Mouse (Mus musculus) right cerebral cortex, adult 18-20 months (tissue): ENCODE data around the gene Plcb4.
"Not testable (repeated sequence)": the region's sequence is repeated elsewhere in the genome, so short reads cannot be mapped to it uniquely, and the experiment has no call there.

Experiments
- DNase-seq: peaks from one replicate; pipeline ENCODE4 v3.0.0; 2022; ENCODE audit warnings: mixed read lengths

Gene Plcb4

DNA sequence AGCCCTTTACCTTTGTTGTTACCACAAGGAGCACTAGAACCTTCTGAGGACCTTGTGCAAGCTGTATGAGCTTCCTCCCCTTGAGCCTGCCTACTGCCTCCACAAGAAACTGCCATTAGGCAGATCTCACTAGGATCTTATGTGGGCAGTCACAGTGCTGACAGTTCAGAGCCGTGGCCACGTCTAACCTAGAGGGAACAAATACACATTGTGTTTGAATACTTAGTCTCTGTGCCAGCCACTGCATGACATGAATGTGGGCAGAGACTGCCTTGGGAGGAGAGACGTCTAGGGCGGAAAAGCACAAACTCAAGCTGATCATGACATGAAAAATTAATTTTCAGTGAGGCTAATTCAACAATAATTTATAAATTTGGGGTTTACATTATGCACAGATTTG is 239.2 kb downstream of the Plcb4 start:
- peak; percentile 9 for DNase-seq

DNA sequence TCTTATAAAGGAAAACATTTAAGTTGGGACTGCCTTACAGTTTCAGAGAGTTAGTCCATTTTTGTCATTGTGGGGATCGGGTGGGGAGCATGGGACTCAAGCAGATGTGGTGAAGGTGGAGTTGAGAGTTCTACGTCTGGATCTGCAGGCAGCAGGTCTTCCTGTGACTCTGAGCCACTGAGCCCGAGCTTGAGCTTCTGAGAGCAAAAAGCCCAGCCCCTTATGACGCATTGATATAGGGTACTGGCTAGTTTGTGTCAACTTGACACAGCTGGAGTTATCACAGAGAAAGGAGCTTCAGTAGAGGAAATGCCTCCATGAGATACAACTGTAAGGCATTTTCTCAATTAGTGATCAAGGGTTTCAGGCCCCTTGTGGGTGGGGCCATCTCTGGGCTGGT is 241.1 kb downstream of the Plcb4 start:
- DNase-seq, result not testable (repeated sequence)

DNA sequence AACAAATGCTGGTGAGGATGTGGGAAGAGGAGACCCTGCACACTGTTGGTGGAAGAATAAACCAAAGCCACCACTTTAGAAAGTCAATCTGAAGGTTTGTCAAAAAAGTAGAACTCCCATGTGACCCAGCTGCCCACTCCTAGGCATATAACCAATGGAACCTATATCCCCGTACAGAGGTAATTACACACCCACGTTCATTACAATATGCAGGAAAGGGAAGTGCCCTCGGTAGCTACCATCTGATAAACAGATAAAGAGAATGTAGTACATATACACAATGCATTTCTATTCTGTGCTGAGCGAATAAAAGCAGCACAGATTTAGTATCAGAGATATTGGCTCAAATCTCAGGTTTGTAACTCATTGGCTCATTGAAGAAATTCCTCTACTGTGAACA is 242.2 kb downstream of the Plcb4 start:
- no peak for DNase-seq

DNA sequence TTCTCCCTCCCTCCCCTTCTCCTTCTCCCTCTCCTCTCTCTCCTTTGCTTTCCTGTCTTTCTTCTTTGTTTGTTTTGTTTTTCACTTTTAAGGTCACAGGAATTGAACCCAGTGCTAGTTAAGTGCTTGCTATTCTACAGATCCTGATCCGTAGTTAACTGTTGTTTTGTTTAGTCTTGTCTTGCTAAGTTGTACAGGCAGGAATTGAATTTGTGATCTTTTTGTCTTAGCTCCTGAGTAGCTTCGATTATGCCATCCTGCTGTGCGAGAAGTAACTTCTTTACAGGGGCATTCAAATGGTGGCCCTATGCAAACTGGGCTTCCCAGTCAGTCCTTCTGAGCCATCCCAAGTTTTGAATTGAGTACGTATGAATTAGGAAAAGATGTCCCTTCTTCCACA is 245.5 kb downstream of the Plcb4 start:
- no peak for DNase-seq

DNA sequence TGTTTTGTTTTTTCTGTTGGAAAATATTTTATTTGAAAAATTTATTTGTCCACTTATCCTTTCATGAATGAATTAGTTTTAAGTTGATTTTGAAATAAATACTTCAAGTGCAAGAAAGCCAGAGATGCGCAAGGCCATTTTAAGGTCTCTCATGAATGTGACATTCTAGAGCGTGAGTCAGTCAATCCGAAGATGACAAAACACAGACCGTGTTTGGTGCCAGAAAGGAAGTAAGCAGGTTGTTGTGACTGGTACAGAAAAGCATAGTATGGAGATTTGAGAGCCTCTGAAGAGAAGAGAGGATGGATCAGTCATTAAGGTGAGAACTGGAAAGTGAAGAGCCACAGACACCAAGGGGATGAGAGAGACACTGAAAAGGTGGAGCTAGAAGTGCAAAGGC is 246.0 kb downstream of the Plcb4 start:
- DNase-seq, result no peak

DNA sequence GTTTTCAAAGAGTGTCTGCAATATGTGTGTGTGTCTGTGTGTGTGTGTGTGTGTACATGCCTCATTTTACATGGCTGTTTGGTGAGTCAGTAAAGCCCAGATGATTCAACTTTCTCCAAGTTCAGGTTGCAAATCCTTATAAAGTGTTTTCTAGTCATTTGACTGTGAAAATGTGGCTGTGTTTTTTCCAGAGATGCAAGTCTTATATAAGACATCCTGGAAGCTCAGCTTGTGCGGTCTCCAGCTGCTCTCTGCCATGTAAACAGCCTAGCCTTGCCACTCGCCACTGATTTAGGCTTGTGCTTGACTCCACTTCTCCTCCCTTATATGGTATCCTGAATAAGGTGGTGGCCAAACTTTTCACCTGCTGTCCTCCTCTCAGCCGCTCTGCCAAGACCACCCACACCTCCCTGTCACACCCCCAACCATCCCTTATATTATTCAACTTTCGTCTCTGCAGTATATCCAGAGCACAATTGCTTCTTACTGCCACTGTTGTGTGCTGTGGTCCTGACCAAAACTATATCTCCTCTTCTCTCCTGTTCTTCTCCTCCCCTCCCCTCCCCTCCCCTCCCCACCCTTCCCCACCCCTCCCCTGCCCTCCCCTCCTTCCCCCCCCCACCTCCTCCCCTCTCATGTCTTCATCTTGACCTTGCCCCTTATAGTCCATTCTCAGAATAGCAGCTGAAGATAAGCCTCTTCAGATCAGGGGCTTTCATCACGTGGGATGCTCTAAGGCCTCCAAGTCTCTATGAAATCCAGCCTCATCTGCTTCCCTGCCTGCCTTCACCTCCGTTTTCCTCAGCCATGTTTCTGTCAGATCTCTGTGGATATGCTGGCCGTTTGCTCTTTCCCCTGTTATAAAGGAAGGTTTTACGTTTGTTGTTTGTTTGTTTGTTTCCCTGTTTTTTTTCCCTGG is 255.8 kb downstream of the Plcb4 start:
- DNase-seq, result peak; percentile 39

DNA sequence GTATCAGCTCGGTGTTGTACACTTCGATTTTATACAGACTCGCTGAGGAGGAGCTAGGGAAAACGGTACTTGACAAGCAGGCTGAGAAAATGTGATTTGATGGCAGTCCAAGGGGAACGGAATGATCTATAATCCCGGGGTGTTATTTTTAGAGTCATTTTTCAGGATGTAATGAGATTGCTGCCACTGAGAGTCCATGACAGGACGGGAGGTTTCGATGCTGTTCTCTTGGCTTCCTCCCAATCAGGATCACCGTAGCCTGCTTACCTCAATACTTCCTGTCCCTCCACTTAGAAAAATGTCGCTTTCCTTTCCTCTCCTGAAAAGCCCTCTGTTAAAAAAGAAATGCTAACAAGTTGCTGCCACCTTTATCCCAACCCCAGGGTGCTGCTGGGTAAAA is 257.1 kb downstream of the Plcb4 start:
- DNase-seq, result no peak

DNA sequence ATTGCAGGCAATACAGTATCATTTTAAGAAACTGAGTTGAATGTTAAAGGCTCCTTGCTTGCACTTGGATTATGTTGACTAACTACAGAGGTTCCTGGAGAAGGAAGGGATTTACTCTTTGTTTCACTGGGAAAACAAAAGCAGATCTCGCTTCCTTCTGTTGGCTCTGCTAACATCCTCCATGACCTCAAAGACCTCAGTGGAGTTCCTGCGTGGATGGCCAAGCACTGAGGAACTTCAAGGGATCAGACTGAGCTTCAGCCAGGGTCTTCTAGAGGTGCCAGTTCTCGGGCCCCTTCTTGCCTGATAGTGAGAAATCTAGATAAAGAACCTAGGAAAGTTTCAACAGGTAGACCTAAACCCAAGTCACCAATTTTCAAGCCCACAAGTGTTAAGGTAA is 258.2 kb downstream of the Plcb4 start:
- DNase-seq, result no peak

DNA sequence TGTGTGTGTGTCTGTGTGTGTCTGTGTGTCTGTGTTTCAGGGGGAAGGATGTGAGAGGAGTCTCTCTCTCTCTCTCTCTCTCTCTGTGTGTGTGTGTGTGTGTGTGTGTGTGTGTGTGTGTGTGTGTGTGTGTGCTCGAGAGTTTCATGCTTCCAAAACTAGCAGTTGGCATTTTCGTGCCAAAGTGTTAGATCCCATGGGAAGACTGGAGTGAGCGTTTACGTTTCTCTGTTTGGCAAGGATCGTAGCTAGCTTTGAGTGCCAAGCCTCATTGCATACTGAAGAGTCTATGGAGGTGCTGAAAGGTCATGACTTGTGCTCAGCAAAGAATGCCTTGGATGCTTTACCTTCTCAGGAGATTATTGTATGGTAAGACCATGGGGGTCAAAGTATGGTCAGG is 259.3 kb downstream of the Plcb4 start:
- DNase-seq, result no peak

DNA sequence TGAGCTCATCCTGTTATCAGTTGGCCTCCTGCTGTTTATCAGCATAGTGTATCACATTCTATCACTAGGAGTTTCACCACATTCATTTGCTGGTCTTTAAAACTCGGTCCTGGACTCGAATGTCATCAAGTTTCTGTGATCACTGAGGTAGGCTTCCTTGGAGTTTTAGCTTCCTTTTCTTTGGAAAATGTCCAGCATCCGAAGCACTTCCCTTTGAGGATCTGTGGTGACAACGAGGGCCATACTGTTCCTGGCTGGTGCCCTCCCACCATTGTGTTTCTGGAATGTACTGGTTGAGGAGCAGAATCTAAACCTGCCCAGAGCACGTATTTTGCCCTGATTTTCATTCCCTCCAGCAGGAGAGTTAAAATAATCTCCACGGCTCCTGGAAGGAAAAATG is 260.8 kb downstream of the Plcb4 start:
- DNase-seq, result no peak

DNA sequence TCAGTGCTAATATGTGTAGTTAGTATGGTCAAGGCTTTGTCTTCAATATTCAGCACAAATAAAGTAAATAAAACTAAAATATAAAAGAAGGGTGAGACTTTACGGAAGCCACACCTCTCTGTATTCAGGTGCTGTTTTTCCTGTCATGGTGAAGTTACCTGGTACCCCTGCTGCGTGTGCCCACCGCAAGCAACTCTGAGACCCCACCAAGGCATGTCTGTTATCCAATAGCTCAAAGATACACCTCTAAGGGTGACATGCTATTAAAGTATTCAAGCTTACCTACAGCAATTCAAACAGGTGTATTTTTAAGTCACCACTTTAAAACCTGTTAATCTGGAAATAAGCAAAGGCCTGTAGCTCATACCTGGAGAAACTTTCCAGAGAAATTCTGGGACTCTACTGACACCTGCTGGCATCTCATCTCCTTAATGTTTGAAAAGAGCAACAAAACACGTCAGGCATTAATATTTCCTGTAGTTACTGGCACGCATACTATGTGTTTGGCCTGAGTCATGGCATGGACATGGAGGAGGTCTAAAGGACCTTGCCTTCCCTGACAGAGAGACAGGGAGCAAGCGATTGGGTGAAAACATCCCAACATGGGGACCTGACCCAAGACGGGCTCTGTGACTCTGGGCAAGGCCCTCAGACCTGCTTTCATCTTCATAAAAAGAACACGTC is 268.0 kb downstream of the Plcb4 start:
- peak; percentile 26 for DNase-seq

DNA sequence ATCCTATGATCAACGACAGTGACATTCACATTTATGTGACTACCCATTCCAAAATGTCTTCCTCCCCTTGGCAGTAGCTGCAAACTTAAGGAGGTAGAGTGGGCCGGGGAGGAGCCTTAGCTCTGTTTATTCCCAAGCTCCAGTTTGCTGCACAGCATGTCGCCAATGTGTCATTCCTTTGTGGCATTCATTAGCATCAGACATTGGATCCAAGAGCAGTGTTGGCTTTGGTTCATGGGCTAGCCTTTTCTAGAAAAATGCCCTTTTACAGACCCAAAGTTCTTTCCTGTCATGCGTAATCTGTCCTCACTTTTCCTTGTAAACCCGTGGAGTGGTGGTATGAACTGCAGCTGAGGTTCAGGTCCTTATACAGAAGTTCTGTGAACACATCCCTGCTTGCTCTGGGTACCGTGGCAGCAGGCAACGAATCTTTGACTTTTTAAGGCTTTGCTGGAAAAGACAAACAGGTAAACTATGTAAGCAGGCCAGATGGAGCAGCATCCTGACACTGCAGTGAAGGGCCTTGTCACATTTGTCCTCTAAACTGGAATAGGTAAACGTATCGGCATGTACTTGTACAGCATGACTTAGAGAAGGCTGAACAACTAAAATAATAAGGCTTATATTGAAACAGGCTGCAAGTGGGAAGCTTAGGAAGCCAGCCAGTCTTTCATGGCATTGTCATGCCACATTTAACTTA is 270.4 kb downstream of the Plcb4 start:
- DNase-seq, result no peak

DNA sequence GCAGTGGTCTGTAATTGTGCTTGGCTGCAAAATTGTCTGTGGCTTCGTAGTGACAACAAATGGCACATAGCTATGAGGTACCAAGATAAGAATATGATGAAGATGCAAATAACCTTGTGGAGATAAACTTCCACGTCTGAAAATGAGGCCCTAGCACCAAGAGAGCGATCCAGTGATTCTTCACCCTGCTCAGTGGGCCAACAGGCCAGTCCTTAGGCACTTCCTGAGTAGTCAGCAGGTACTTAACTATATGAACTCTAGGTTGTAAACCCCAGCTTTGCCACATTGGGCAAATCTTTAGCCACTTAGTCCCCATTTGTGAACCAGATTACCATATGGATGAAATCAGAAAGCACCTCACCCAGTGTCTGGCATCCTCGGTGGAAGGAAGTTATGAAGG is 271.9 kb downstream of the Plcb4 start:
- DNase-seq, result no peak

DNA sequence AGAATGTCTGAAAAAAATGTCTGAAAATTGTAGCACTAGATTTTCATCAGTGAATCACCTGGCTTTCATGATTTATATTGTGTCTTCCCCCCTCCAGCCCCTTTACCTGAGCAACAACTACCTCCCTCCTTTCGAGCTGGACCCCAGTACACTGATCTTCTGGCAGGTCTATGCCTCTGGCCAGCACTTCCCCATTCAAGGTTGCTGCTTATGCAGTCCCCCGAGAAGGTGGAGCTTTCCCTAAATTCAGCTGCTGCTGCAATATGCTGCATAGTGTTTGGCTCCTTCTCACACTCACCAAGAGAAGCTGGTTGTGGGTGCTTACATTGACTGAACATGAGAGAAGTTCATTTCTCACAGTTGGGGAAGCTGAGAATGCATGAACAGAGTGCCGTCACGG is 273.8 kb downstream of the Plcb4 start:
- DNase-seq, result no peak

DNA sequence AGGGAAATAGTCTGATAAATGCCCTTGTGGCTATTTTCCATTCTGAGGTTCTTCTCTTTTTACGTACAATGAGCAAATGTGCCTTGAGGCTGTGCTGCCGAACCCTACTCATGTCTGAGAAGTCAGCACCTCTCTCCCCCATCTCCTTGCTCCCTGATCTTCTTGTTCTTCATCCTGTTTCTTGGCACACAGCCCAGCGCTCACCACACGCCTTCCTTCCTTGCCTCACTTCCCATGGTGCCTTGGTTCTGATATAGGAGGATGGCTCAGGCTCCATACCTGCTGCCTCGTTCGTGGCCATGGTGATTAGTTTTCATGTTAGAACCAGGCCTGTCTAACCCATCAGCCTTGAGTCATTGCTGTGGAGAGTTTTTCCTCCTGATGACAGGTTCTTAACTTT is 277.6 kb downstream of the Plcb4 start:
- DNase-seq, result no peak

DNA sequence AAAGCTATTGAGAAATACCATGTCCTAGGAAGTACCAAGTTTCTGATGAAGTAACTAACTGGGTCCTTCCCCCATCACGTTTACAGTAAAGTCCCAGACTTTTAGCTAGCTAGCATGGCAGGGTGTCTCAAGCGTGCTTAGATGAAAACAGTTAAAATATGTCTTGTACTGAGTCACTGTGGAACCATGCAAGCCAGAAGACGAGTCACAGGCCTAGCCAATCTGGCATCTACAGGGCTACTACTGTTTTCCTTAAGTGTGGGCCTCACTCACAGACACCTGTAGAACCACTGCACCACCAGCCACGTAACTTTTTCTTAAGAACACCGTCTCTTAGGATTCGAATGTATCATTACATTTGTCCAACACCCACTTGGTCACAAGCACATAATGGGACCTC is 278.8 kb downstream of the Plcb4 start:
- DNase-seq, result no peak

DNA sequence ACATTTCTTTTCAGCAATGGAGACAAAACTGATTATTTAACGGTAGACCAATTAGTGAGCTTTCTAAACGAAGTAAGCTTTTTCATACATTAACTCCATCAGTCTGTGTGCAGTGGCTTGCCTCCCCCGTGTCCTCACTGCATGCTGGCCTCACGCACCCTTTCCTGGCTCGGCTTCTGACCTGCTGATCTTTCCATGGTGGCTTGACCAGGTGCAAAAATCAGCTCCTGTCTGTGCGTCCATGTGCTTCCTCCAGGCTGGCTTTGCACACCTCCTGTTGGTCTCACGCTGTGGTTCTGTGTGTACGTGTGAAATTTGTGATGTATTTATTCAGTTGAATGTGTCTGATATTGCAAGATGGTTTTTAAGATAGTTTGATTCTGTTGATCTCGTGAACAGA is 281.1 kb downstream of the Plcb4 start:
- no peak for DNase-seq

DNA sequence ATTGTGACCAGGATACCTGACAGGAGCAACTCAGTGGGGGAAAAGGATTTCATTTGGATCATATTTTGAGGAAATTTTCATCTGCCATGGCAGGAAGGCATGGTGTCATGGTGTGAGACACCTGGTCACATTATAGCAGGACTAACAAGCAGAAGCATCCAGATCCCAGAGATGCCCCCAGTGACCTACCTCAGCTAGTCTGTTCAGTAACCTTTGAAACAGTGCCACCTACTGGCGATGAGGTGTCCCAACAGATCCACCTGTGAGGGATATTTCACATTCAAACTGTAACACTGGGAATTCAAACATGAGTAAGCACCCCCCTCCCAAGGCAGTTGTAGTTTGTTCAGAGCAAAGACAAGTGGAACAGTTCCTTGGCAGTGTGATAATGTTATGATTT is 289.0 kb downstream of the Plcb4 start:
- DNase-seq, result no peak

DNA sequence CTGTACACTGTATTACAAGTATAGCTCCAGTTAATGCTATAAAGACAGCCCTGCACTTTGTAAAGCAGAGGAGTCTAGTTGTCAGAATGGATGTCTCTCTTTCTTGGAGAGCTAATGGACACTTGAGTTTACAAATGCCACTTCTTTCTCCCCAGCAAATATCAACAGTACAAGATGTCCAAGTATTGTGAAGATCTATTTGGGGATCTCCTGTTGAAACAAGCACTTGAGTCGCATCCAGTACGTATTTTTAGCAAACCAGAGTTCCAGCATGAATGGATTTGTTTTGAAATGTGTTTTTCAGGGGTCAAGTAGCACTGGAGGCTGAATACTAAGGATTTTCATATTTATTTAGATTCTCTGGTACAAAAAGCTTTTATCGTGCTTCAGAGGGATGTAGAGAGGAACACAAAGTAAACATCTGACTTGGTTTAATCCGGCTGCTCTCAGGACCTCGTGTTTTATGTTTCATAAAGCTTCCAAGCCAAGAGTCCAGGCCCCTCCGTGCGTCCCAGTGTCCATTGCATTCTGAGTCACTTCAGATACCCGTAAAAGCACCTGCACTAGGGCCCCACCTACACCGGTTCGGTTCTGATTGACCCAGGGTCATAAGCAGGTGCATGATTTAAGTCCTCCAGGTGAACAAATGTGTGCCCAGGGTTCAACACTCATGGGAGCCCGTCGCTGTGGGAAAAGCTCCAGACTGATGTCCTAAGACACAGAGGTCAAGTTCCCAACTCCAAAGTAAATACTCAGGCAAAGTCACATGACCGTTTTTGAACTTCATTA is 296.1 kb downstream of the Plcb4 start:
- DNase-seq, result no peak

DNA sequence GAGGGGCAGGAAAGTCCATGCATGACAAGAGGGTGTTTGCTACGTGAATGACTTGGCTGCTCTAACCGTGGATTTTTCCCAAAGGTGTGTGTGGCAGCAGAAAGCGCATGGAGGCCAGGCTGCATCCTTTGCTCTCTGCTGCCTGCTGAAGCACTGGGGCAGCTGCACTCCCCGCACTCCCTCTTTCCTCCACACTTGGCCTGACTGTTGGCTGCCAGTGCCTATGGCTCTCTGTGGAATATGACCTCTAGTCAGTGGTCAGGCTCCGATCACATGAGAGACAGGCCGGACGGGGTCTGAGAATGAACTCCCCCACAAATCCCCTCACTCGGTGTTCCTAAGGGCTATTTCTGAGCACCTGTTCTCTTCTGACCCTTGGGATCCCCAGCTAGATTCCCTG is 297.0 kb downstream of the Plcb4 start:
- DNase-seq, result no peak

DNA sequence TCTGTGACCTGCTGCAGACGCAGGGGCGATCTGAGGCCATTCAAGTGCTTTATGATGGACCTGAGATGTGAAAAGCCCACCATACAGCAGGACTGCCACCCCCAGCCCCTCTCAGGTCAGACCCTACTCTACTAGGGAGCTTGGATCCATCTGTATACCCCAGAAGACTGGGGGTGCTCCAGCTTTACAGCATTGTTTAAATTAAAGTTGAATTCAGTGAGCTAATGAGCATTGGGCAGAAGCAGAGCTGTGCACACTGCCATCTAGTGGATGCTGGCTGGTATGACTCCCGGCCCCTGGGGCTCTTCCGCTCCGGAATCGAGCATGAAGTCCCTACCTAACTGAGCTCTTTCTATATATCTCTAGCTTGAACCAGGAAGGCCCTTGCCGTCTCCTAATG is 298.9 kb downstream of the Plcb4 start:
- peak; percentile 66 for DNase-seq

DNA sequence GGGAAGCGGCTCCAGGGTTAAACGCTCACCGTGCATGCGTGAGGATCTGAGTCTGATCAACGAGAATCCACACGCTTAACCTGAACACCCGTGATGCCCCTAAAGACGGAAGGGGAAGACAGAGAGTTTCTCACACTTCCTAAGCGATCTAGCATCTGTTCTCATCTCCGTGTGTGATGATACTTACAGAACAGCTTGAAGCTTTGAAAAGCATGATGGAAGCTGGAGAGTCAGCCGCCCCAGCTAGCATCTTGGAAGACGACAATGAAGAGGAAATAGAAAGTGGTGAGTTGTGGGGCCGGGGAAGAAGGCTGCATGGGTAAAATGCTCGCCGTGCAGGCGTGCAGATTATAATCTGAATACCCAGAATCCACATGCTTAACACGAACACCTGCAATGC is 299.6 kb downstream of the Plcb4 start:
- peak; percentile 26 for DNase-seq

DNA sequence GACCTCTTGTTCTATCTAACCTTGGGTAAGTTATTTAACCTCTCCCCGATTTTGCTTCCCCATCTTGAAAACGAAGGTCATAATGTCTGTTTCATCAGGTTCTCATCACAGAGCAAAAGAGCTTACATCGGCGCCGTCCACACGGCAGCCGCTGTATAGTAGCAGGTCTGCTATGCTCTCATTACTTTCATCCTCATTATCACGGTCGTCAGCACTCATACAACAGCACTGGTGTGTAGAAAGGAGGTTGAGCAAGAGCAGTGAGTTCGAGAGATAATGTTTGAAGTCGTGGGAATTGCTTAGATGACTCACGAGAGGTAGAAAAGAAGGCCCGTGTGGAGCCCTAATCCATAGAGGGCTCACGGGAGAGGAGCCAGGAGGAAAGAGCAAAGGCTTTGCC is 304.3 kb downstream of the Plcb4 start:
- DNase-seq, result no peak
